Mouse (Mus musculus) limb, embryonic 10.5 days (tissue): ENCODE measurements around the gene Pdxp. TPM values are rescaled to one million over a fixed set of nuclear protein-coding genes. Genes with fewer than 3 reads are reported as not detected.
A peak's percentile ranks its signal among the peaks of the same experiment; 100 is the strongest.

Experiments used
- DNase-seq: peaks from one replicate; pipeline ENCODE4 v3.0.0-alpha.2; 2017; ENCODE audit warnings: low spot score
- H3K27ac ChIP-seq: fragments of 300-500 bp; sonication (generic); 2 replicates; pipeline ENCODE4 v1.5.1; 2016; ENCODE audit warnings: mild to moderate bottlenecking
- H3K27me3 ChIP-seq: fragments of 300-500 bp; sonication (generic); 2 replicates; pipeline ENCODE4 v1.6.1; 2016; ENCODE audit warnings: low read depth, mild to moderate bottlenecking; ENCODE audit not compliant: poor library complexity, severe bottlenecking
- H3K36me3 ChIP-seq: fragments of 300-500 bp; sonication (generic); 2 replicates; pipeline ENCODE4 v1.6.1; 2016; ENCODE audit warnings: mild to moderate bottlenecking, moderate library complexity
- H3K4me1 ChIP-seq: fragments of 300-500 bp; sonication (generic); 2 replicates; pipeline ENCODE4 v1.6.1; 2016
- H3K4me3 ChIP-seq: fragments of 300-500 bp; sonication (generic); 2 replicates; pipeline ENCODE4 v1.5.1; 2016; ENCODE audit warnings: mild to moderate bottlenecking, moderate library complexity
- H3K9me3 ChIP-seq: fragments of 300-500 bp; sonication (generic); replicated peaks from 2 replicates; pipeline ENCODE4 v1.6.1; 2016; ENCODE audit warnings: mild to moderate bottlenecking
- WGBS: fragments of 180-500 bp; shearing (Covaris S2); methylation state at CpG from one replicate; pipeline ENCODE4 v1.1.7; 2016; 5-methylcytosine and 5-hydroxymethylcytosine counted together
- polyA plus RNA-seq: library from polyadenylated mRNA; unstranded; fragments of >200 nt; fragmentation: Nextera tagmentation; extraction: Ambion mirVana; gene quantifications from 2 replicates; pipeline ENCODE4 v1.2.1, GENCODE M21; 2016

Pdxp gene
- polyA plus RNA-seq, 1 experiment from 2014 or later: 37.1 TPM

DNA sequence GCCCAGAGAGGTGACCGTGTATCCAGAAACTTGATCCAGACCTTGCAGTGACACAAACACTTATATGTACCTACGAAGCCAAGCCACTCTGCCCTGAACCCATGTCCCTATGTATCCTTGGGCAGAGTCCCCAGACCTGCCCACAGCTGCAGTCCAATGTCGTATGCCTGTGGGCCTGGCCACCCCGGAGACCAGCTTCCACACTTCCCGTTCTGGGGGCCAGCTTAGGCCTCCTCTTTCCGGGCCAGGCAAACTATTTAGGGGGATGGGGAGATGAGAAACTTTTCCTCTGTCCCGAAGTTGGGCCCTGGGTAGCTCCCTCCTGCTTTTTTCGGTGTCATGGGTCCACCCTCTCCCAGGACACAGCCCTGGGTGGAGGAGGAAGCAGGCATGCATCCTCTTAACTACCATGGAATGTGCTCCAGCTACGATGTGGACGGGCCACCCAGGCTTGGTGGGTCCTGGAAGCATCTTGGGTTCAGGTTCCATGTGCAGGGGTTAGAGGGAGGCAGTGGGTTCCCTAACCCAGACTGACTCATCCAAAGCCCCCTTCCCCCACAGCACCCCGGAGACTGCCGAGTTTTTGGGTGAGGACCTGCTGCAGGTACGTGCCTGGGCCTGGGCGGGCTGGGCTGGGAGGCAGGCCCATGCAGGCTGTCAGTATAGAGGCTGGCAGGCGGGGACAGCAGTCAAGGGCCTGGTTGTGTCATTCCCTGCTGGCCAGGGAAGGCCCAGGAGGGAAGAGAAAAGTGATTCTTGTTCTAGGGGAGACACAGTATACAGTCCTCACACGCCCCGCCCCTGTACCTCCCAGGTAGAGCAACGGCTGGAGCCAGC, 12.9 kb upstream of the Pdxp start:
- peak overlapping the region; percentile 76 for H3K4me3 ChIP-seq
- H3K4me1 ChIP-seq: peaks cover 50% of the 10 kb centered on the region
- 0 out of 2 replicates have a peak, but pooled peaks cover 3% of the 10 kb centered on the region for H3K27me3 ChIP-seq
- H3K27ac ChIP-seq: peak overlapping the region; percentile 91
- no peaks in the 10 kb centered on the region for H3K9me3 ChIP-seq
- peak; percentile 53 for DNase-seq
- WGBS: 12% methylated on average over 18 of the region's 18 CpGs
- peaks cover 44% of the 10 kb centered on the region for H3K36me3 ChIP-seq

DNA sequence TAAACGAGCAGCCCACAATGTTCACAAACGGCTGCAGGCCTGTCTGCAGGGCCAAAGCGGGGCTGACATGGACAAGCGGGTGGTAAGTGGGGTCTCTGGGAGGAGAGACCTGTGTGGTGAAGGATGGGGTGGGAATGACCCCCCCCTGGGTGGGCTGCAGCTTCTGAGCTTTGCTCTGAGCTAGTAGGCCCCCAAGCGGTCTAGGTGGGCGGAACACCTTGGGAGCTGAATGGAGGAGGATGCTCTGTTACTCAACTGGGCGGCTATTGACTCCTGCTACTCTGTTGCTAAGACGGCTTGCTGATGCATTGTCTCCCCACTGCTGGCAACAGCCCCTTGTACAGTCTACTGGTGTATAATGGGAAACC, 12.3 kb upstream of the Pdxp start:
- Histone ChIP-seq H3K9me3 (no peaks in the 10 kb centered on the region), H3K27me3 (0 out of 2 replicates have a peak, but pooled peaks cover 3% of the 10 kb centered on the region), H3K36me3 (peaks cover 48% of the 10 kb centered on the region), H3K27ac (peak overlapping the region; percentile 91), H3K4me3 (peak overlapping the region; percentile 76), H3K4me1 (peaks cover 44% of the 10 kb centered on the region)
- WGBS: 44% methylated on average over 8 of the region's 8 CpGs
- peak; percentile 49 for DNase-seq

DNA sequence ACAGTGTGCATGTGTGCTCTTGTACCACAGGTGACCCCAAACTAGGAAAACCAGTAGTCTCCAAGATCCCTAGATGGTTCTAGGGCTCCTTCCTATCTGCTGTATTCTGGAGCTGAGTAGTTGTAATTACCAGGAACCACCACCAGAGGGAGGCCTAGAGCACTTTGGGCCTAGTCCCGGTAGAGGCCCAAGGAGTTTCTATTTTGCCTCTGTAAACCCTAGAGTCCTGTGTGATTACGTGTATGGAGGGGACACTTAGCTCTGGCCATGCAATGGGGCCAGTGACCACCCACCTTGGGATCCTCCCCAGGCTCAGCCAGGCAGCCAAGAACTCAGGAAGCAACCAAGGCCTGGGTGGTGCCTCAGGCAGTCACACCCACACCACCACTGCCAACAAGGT, 10.5 kb upstream of the Pdxp start:
- Histone ChIP-seq H3K9me3 (no peaks in the 10 kb centered on the region), H3K27me3 (0 out of 2 replicates have a peak, but pooled peaks cover 3% of the 10 kb centered on the region), H3K27ac (0 out of 2 replicates have a peak overlapping the region, but pooled peaks have one; percentile 4), H3K36me3 (peaks cover 67% of the 10 kb centered on the region), H3K4me1 (peaks cover 37% of the 10 kb centered on the region), H3K4me3 (no peak overlapping the region)
- 12% methylated on average over 2 of the region's 2 CpGs for WGBS
- peak; percentile 86 for DNase-seq

DNA sequence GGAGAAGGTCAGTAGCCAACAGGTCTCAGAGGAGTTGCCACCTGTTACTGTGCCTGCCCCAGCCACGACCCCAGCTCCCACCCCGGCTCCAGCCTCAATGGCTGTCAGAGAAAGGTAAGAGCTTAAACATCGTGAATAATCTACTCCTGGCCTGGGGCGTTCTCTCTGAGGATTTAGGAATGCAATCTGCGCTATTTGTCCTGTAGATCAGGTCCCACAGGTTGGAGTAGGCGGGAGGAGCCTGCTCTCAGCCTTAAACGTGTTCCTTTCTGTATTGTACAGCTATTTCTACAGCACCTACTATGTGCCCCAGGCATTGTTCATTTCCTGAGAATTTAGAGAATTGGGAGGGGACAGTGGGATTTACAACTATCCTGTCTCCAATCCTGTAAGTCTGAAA, 5.3 kb upstream of the Pdxp start:
- Histone ChIP-seq H3K36me3 (peaks cover 89% of the 10 kb centered on the region), H3K4me1 (peaks cover 3% of the 10 kb centered on the region; the same call in 1 of the 2 replicates), H3K27me3 (no peaks in the 10 kb centered on the region), H3K4me3 (no peak overlapping the region), H3K27ac (no peak overlapping the region), H3K9me3 (no peaks in the 10 kb centered on the region)
- DNase-seq: no peak
- 78% methylated on average over 7 of the region's 7 CpGs for WGBS

DNA sequence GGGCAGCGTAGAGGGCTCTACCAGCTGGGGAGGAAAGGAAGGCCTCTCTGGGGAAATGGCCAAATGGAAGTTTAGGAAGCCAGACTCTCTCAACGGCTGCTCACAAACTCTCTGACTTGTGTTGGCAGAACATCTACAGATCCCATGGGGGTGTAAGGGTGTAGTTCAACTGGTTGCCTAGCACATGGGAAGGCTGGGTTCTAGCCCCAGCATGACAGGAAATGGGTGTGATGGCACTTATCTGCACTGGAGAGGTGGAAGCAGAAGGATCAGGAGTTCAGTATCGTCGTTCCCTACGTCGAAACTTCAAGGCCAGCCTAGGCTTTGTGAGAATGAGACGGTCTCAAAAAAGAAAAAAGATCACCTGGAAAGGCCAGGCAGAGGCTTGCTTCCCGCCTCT, 4.7 kb upstream of the Pdxp start:
- Histone ChIP-seq H3K27me3 (no peaks in the 10 kb centered on the region), H3K36me3 (peaks cover 84% of the 10 kb centered on the region), H3K4me3 (no peak overlapping the region), H3K4me1 (peaks cover 7% of the 10 kb centered on the region), H3K27ac (no peak overlapping the region), H3K9me3 (no peaks in the 10 kb centered on the region)
- 93% methylated on average over 8 of the region's 8 CpGs for WGBS
- DNase-seq: no peak

DNA sequence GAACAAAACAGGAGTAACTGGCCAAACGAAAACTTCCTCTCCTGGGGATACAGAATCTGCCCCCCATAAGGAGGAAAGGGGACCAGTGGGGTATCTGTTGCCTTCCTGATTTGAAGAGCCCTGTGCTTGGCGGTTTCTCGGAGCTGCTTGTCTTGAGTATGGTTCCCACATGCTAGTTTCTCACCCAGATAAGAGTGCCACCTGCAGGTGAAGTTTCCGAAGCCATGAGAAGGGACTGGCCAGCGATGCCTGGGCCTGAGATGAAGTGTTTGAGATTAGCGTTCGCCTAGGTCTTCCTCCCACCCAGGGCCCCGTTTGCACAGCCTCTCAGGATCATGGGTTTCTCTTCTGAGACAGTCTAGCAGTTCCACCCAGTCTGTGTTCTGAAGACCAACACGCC, 1.7 kb upstream of the Pdxp start:
- DNase-seq: no peak
- WGBS: 38% methylated on average over 9 of the region's 9 CpGs
- H3K9me3 ChIP-seq: no peaks in the 10 kb centered on the region
- no peak overlapping the region for H3K4me3 ChIP-seq
- peaks cover 37% of the 10 kb centered on the region for H3K4me1 ChIP-seq
- H3K36me3 ChIP-seq: peaks cover 65% of the 10 kb centered on the region
- no peaks in the 10 kb centered on the region for H3K27me3 ChIP-seq
- no peak overlapping the region for H3K27ac ChIP-seq

DNA sequence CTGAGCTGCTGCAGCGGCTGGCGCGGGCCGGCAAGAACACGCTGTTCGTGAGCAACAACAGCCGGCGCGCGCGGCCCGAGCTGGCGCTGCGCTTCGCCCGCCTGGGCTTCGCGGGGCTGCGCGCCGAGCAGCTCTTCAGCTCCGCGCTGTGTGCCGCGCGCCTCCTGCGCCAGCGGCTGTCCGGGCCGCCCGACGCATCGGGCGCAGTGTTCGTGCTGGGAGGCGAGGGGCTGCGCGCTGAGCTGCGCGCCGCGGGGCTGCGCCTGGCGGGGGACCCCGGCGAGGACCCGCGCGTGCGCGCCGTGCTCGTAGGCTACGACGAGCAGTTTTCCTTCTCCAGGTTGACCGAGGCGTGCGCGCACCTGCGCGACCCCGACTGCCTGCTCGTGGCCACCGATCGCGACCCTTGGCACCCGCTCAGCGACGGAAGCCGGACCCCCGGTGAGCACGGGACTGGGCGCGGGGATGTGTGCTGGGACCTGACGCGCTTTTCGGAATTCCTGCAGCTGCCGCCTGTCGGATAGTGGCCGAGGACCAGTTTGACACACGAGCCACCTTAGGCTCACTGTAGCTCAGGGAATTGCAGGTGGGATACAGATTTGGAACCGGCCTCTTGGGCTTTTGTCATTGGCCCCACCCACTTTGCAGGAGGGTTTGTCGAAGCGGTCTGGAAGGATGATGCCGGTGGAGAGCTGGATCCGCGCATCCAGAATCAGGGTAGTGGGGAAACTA, 538 bp downstream of the Pdxp start:
- peak; percentile 73 for DNase-seq
- Histone ChIP-seq H3K4me3 (peak overlapping the region; percentile 94), H3K27me3 (no peaks in the 10 kb centered on the region), H3K9me3 (no peaks in the 10 kb centered on the region), H3K4me1 (peaks cover 46% of the 10 kb centered on the region), H3K27ac (peak overlapping the region; percentile 95), H3K36me3 (peaks cover 61% of the 10 kb centered on the region)
- WGBS: under 1% methylated on average over 87 of the region's 87 CpGs

DNA sequence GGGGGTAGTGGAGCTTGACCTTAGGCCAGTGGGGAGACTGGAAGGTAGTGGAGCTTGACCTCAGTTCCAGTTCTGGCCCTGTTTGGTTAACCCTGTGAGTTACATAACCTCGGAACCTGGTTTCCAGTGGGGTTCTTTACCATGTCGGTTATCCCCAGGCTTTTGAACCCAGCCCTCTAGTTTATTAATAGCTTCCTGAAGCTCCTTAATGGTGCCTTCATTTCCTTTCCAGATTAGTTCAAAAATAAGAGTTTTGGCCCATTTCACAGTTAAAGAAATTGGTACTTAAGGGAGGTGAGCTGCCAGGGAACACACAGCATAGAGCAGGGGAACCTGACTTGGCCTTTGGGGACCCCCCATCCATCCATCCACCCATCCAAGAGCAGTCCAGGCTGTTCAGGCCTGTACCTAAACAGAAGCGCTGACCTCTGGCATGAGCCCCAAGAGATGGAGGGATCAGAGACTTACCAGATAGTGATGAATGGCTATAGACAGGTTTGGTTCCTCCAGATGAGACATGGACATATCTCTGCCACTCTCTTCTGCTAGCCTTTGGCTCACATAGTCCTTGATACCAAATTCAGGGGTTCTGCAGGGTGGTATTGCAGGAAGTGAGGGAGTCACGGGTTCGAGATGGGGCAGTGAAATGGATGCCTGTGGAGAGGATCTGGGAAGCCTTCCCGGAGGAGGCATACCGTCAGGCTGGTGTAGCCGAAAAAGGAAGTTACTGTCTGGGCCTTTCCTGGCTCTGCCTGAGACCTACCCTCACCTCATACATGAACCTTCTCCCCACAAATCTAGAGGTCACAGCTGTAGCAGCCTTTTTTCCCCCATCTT, 1.3 kb downstream of the Pdxp start:
- Histone ChIP-seq H3K4me1 (peaks cover 46% of the 10 kb centered on the region), H3K4me3 (peak overlapping the region; percentile 94), H3K27me3 (no peaks in the 10 kb centered on the region), H3K9me3 (no peaks in the 10 kb centered on the region), H3K36me3 (peaks cover 61% of the 10 kb centered on the region), H3K27ac (peak overlapping the region; percentile 95)
- DNase-seq: no peak
- WGBS: 54% methylated on average over 8 of the region's 8 CpGs

DNA sequence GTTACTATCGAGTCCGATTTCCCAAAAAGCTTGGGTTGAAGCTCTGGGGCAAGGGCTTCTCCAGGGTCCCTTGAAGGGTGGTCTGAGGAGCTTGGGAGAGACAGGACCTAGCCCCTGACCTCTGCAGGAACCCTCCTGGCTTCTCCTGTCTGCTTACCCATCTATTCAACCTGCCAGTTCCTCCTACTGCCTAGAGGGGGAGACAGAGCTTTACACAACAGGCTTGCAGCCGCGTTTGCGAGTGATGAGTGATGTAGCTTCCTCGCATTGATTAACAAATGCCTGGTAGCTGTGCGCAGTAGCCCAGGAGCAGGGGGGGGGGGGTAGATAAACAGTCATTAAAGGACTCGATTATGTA, 1.9 kb downstream of the Pdxp start:
- Histone ChIP-seq H3K27ac (no peak overlapping the region), H3K27me3 (no peaks in the 10 kb centered on the region), H3K4me1 (peaks cover 46% of the 10 kb centered on the region), H3K9me3 (no peaks in the 10 kb centered on the region), H3K4me3 (peak overlapping the region; percentile 94), H3K36me3 (peaks cover 58% of the 10 kb centered on the region)
- peak; percentile 71 for DNase-seq
- 11% methylated on average over 8 of the region's 8 CpGs for WGBS

DNA sequence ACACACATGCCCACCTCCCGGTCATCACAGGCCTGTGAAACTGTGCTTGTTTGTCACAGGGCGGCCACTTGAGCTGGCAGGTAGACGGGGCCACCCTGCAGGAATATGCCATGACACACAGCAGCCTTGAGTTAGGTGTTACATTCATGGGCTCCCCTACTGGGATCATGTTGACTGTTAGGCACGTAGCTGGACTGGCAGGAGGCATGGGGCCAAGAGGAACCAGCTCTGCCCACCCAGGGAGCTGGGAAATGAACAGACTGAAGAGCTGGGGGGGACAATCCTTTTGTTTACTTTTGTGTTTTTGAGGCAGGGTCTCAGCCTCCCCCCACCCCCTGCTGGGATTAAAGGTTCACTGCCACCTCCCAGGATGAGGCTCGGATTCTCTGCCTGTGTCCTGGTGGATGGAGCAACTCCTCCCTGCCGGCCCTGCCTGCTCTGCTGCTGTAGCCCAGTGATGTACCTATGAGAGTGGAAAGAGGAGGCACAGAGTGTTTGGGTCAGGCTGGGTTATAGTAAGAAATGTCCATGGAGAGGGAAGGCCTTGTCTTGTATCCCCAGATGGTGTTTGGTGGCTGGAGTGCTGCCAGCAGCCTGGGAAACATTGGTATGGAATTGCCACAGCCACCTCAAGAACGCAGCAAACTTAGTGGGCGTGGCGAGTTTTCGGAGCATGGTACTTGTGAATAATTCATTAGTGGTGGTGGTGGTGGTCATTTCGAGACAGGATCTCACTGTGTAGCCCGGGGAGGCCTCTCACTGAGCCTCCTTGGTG, 2.5 kb downstream of the Pdxp start:
- peaks cover 46% of the 10 kb centered on the region for H3K4me1 ChIP-seq
- peak overlapping the region; percentile 34 for H3K27ac ChIP-seq
- H3K4me3 ChIP-seq: peak overlapping the region; percentile 94
- WGBS: 71% methylated on average over 12 of the region's 12 CpGs
- no peak for DNase-seq
- H3K27me3 ChIP-seq: no peaks in the 10 kb centered on the region
- no peaks in the 10 kb centered on the region for H3K9me3 ChIP-seq
- peaks cover 53% of the 10 kb centered on the region for H3K36me3 ChIP-seq

DNA sequence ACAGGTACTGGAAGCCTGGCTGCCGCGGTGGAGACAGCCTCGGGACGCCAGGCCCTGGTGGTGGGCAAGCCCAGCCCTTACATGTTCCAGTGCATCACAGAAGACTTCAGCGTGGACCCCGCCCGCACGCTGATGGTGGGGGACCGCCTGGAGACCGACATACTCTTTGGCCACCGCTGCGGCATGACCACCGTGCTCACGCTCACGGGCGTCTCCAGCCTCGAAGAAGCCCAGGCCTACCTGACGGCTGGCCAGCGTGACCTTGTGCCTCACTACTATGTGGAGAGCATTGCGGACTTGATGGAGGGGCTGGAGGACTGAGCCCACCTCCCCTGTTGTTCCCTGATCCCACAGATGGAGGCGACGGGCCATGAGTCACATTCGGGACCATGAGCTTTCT, 4.4 kb downstream of the Pdxp start:
- Histone ChIP-seq H3K4me1 (peaks cover 46% of the 10 kb centered on the region), H3K27me3 (no peaks in the 10 kb centered on the region), H3K4me3 (no peak overlapping the region), H3K36me3 (peaks cover 46% of the 10 kb centered on the region), H3K9me3 (no peaks in the 10 kb centered on the region), H3K27ac (0 out of 2 replicates have a peak overlapping the region, but pooled peaks have one; percentile 7)
- WGBS: 92% methylated on average over 23 of the region's 23 CpGs
- DNase-seq: no peak

DNA sequence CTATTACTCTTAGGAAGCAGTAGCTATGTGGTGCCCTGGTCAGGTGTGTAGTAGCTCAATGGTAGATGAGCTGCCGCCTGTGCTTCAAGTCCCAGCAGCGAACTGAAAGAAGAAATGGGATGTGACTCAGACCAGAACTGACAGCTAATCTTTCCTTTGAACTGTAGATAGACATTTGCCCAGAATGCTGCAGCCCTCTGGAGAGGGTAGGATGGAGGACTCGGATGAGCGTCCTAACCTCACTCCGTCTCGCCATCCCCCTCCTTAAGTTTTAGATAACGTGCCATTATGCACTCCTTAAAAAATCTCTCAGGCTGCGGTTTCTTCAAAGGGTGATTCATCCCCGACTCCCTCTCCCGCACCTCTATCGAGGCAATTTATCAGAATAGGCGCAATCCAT, 6.2 kb downstream of the Pdxp start:
- Histone ChIP-seq H3K27me3 (no peaks in the 10 kb centered on the region), H3K36me3 (peaks cover 46% of the 10 kb centered on the region), H3K4me3 (no peak overlapping the region), H3K27ac (no peak overlapping the region), H3K9me3 (no peaks in the 10 kb centered on the region), H3K4me1 (peaks cover 43% of the 10 kb centered on the region)
- no peak for DNase-seq
- WGBS: 75% methylated on average over 12 of the region's 12 CpGs
